Mouse (Mus musculus) brain, embryonic 14.5 days (tissue): ENCODE results near the gene Ankdd1a. TPM values are rescaled to one million over a fixed set of nuclear protein-coding genes. Genes with fewer than 3 reads are reported as not detected.

ENCODE experiments used
- DNase-seq: peaks from one replicate; pipeline ENCODE4 v3.0.0-alpha.2; 2011; ENCODE audit warnings: low read depth
- CTCF ChIP-seq: fragments of 200-500 bp; IDR thresholded peaks from 2 replicates; pipeline ENCODE4 v1.5.1; 2012; ENCODE audit warnings: inconsistent platforms, mild to moderate bottlenecking, moderate library complexity, borderline replicate concordance; ENCODE audit not compliant: insufficient read depth, insufficient read length; ENCODE audit errors: extremely low read depth
- POLR2A ChIP-seq: fragments of 200-500 bp; IDR thresholded peaks from 2 replicates; pipeline ENCODE4 v1.6.1; 2012; ENCODE audit warnings: mild to moderate bottlenecking, inconsistent platforms, borderline replicate concordance; ENCODE audit not compliant: poor library complexity, insufficient read depth, insufficient read length, severe bottlenecking; ENCODE audit errors: extremely low read depth
- polyA plus RNA-seq: library from polyadenylated mRNA; depleted of rRNA; stranded (reverse); fragments of >200 nt; gene quantifications from 2 replicates; pipeline ENCODE4 v1.2.3, GENCODE M21; 2012

Gene Ankdd1a
- polyA plus RNA-seq, 1 experiment, result 2.1 TPM

- no peak for TF ChIP-seq CTCF
- no peak for TF ChIP-seq POLR2A
- DNase-seq, result no peak
Observed at GRCm38 (mm10) chr9:65537901-65538630, 18.1 kb upstream of the Ankdd1a start.

- no peak for DNase-seq
- TF ChIP-seq CTCF, result no peak
- no peak for TF ChIP-seq POLR2A
Observed at GRCm38 (mm10) chr9:65536491-65536890, 16.5 kb upstream of the Ankdd1a start.

- TF ChIP-seq POLR2A (no peak), CTCF (no peak)
- no peak for DNase-seq
Observed at GRCm38 (mm10) chr9:65535789-65536469, 15.9 kb upstream of the Ankdd1a start.

GRCm38 (mm10) chr9:65535191-65535722, 15.3 kb upstream of the Ankdd1a start:
- TF ChIP-seq POLR2A, result no peak
- TF ChIP-seq CTCF, result no peak

GRCm38 (mm10) chr9:65534111-65534510, 14.1 kb upstream of the Ankdd1a start:
- no peak for TF ChIP-seq CTCF
- TF ChIP-seq POLR2A, result no peak

More at GRCm38 (mm10) chr9:65535191-65535722, 15.3 kb upstream of the Ankdd1a start:
- no peak for DNase-seq

GRCm38 (mm10) chr9:65532986-65533385, 13.0 kb upstream of the Ankdd1a start:
- TF ChIP-seq POLR2A, result no peak
- no peak for TF ChIP-seq CTCF
- DNase-seq, result no peak

More at GRCm38 (mm10) chr9:65534111-65534510, 14.1 kb upstream of the Ankdd1a start:
- DNase-seq, result no peak

- TF ChIP-seq CTCF (no peak), POLR2A (no peak)
Observed at GRCm38 (mm10) chr9:65531283-65531682, 11.3 kb upstream of the Ankdd1a start.

GRCm38 (mm10) chr9:65529659-65530058, 9.7 kb upstream of the Ankdd1a start:
- DNase-seq, result no peak
- TF ChIP-seq CTCF (no peak), POLR2A (no peak)

More at GRCm38 (mm10) chr9:65531283-65531682, 11.3 kb upstream of the Ankdd1a start:
- no peak for DNase-seq

- TF ChIP-seq CTCF, result no peak
- no peak for TF ChIP-seq POLR2A
Observed at GRCm38 (mm10) chr9:65528417-65529038, 8.5 kb upstream of the Ankdd1a start.

GRCm38 (mm10) chr9:65525445-65526195, 5.6 kb upstream of the Ankdd1a start:
- no peak for TF ChIP-seq CTCF
- TF ChIP-seq POLR2A, result no peak
- DNase-seq, result no peak

More at GRCm38 (mm10) chr9:65528417-65529038, 8.5 kb upstream of the Ankdd1a start:
- DNase-seq, result no peak
